Mouse (Mus musculus) T-helper 2 cell (primary cell): ENCODE data around the gene Gm17482.
"Not testable (repeated sequence)": the region's sequence is repeated elsewhere in the genome, so short reads cannot be mapped to it uniquely, and the experiment has no call there.

ENCODE experiments used
- in situ Hi-C: fragments of 300-600 bp; cut with MboI, MseI; formaldehyde crosslinking; loops from one replicate; pipeline ENCODE4 v1.15.1; 2025; ENCODE audit warnings: high pct_unique_total_duplicates

Gene Gm17482

DNA sequence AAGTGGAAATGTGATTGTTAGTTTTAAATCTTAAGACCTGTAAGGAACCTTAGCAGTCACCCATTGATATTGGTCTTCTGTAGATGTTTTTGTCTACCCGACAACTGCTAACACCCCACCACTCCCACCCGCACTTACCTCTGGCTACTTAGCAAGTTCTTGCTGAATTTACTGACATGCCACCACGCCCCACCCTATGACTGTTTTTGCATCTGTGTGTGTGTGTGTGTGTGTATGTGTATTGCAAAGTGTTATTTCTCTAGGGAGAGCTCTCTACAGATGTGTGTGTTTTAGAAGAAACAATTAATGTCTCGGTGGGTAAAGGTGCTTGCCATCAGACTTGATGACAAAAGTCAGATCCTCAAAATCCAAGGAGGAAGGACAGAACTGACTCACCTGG, at the start of gene Gm17482:
Gene Gm17482, plus strand, starts transcription at position 301 of the 400 bp plus-strand sequence.
- in situ Hi-C loops, result loop anchor here (10.0 kb wide), 1 partner anchor 308 kb away; no protein-coding TSS in a partner anchor

DNA sequence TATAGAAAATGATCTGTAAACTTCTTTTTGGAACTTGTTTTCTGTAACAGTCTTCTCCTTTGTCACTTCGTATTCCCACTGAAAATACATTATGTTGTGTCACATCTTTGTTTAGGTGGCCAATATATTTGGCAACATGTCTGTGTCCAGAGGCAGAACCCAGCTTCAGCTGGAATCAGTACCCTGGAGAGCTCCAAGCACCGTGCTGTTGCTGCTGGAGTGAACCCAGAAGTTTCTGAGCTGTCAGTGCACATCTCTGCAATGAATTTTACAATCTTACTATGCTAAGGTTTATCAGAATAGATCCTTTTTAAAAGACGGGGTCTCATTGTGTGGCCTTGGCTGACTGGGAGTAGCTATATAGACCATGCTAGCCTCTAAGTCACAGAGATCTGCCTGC, 48.3 kb upstream of the Gm17482 start:
- in situ Hi-C loops, result no loop called here

DNA sequence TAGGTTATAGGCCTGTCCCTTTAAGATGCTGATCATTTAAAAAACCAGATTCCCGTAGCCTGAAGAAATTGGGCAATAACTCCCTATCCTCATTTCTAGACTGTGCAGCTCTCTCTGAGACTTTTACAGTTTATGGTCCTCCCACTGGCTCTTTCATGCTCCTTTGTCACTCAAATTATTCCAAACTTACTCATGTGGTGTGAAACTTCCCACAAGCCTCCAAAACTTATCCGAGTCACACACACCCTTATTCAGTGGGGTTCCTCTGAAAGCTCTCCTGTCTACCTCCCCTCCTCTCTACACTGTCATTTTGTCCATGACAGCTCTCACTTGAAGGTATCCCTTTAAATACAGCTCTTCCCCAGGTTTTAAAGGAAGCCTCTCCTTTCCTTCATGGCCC, 46.0 kb upstream of the Gm17482 start:
- in situ Hi-C loops, result no loop called here

GRCm38 (mm10) chr6:115191111-115191510, 36.0 kb upstream of the Gm17482 start:
- in situ Hi-C loops, result no loop called here

DNA sequence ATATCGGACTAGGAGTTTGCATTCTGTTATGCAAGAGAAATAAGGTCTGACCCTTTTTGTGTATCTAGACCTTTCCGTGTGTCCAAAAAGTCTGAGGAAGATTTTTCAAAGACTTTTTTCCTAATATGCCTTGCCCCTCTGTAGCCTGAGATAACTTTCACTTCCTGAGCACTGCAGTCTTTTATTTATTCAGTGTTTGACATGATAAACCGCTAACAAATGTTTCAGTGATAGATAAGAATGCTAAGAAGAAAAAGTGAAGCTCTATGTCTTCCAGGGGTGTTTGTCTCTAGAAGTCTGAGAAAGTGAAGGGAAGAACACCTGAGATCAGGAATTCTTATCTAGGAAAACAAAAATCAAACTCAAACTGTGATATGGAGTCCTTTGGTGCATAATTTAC, 26.4 kb upstream of the Gm17482 start:
- in situ Hi-C loops, result loop anchor here (5.0 kb wide), 1 partner anchor 233 kb away; the partner anchor contains the start of gene Vgll4

- in situ Hi-C loops, result loop anchor here (5.0 kb wide), 1 partner anchor 236 kb away; the partner anchor contains the start of gene Vgll4
These were observed 24.1 kb upstream of the Gm17482 start for GRCm38 (mm10) chr6:115203029-115203428.

- in situ Hi-C loops, result no loop called here
These were observed 17.0 kb upstream of the Gm17482 start for GRCm38 (mm10) chr6:115210187-115210586.

GRCm38 (mm10) chr6:115210820-115211219, 16.3 kb upstream of the Gm17482 start:
- in situ Hi-C loops, result no loop called here

DNA sequence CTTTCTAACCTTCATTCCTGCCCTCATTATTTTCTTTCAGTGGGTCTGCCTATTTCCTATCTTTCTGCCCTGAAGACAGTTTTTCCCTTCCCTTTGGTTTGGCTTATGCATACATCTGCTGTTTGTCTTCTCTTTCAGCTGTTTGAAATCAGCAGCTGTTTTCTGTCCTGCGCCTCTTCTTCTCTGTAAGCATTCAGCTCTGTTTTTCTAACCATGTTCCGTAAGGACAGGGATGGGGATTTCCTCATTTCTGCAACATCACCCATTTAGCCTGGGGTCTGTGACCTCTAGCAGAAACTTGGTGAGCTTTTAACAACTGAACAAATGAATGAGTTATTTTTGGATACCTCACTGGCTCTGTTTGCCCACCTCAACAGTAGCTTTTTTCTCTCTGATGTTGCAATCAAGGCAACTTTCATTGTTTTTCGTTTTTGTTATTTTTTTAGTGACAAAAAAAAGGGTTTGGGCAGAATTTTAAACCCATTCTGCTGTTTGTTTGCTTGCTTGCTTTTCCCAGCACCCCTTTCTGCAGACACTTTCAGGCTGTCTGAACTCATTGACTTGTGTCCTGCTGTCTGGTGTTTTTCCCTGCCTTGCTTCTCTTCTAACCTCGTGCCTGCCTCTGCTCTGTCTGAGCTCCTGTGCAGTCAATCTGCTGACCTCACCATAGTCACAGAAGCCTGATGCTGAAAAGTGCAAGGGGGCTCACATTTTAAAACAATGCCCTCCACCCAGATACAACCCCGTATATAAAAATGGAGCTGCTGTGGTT, 14.8 kb upstream of the Gm17482 start:
- in situ Hi-C loops, result no loop called here

- in situ Hi-C loops, result no loop called here
These were observed 14.0 kb upstream of the Gm17482 start for GRCm38 (mm10) chr6:115213129-115213528.

- in situ Hi-C loops, result loop anchor here (10.0 kb wide), 1 partner anchor 314 kb away; no protein-coding TSS in a partner anchor
These were observed 5.9 kb upstream of the Gm17482 start for GRCm38 (mm10) chr6:115221215-115221641.

DNA sequence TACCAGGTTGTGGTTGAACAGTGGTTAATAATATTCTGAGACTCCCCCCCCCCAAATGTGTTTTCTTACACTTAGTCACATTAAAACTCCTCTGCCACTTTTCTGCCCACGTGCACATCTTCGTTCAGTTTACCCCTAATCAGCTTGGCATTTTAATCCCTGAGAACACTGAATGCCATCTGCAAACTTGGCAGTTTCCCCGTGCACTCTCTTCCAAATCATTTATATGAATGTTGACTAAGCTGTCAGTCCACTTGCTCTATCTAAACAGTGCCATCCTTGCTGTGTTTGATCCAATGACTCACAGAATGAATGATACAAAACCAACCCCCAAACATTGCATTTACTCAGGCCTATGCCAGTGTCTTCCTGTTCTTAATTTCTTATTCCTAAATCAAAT, 1.6 kb upstream of the Gm17482 start:
- in situ Hi-C loops, result loop anchor here (10.0 kb wide), 1 partner anchor 309 kb away; no protein-coding TSS in a partner anchor

DNA sequence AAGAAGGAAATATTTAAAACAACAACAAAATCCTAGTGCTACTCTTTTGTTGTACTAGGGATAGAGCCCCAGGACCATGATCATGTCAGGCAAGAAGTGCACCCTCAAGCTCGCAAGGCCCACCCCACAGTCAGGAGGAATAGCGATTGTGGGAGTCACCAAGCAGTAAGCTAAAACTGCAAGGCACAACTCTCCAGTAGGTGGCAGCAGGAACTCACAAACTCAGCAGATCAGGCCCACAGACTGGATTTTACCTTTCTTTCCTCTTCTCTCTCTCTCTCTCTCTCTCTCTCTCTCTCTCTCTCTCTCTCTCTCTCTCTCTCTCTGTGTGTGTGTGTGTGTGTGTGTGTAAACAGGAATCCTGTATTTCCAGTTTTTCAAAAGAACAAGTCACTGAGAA, 386 bp downstream of the Gm17482 start:
- in situ Hi-C loops, result loop anchor here (10.0 kb wide), 1 partner anchor 307 kb away; no protein-coding TSS in a partner anchor

GRCm38 (mm10) chr6:115230557-115230956, 3.4 kb downstream of the Gm17482 start:
- in situ Hi-C loops, result no loop called here

GRCm38 (mm10) chr6:115231836-115232235, 4.7 kb downstream of the Gm17482 start:
- in situ Hi-C loops, result no loop called here

DNA sequence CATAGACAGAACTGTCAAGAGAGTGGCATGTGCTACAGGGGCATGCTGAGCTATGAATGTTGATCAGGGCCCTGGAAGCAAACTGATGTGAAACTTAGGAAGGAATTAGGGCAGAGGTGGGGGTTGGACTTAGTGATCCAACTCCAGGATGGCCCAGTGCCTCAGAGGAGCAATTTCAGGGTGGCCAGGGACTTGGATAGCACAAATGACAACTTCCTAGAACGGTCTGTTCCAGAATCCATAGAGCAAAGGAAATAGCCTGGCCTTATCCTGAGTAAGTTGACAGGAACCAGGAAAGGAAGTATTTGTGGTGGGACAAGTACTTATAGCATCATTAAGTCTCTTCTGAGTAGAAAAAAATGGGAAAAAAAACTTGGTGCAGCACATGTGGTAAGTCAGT, 5.4 kb downstream of the Gm17482 start:
- in situ Hi-C loops, result no loop called here

GRCm38 (mm10) chr6:115238031-115239027, 11.2 kb downstream of the Gm17482 start:
- in situ Hi-C loops, result no loop called here

DNA sequence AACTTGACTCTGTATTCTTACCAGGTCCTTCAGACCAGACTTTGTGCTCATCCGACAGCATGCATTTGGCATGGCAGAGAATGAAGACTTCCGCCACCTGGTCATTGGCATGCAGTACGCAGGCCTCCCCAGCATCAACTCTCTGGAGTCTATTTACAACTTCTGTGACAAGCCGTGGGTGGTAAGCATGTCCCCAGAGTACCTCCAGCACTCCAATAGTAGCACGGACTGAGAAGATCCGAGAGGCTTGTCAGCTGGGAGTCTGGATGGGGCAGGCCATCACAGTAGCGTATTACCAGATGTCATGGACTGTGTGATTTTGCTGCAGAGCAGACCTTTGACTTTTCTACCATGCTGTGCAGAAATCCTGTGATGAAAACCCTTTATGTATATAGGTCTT, 12.2 kb downstream of the Gm17482 start:
- in situ Hi-C loops, result no loop called here

GRCm38 (mm10) chr6:115240431-115240830, 13.3 kb downstream of the Gm17482 start:
- in situ Hi-C loops, result not testable (repeated sequence)

GRCm38 (mm10) chr6:115241131-115241699, 14.1 kb downstream of the Gm17482 start:
- in situ Hi-C loops, result no loop called here

- in situ Hi-C loops, result no loop called here
These were observed 14.8 kb downstream of the Gm17482 start for GRCm38 (mm10) chr6:115241939-115242338.

DNA sequence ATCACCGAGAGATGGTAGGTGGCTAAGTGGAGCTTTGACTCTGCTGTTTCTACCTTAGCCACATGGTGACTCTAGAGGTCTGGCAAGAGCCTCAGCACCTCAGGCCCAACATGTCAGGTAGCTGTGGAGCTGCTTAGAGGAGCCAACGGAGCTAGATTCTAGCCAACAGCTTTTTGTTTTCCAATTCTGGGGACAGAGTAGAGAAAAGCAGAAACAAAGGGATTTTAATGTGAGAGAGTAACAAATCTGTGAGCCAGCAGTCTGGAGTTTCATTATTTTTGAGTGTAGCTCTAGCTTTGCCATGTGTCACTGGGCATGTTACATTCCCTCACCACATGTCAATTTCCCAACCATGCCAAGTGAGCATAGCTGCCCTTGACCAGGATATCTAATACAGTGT, 17.1 kb downstream of the Gm17482 start:
- in situ Hi-C loops, result no loop called here
